Comparison of ENCODE assay signal across 8 mouse cellular contexts in genomic region chr14:33695362-33695982, GRCm38 (mm10).
DNase-seq lines count a peak whose midpoint lies in the region; ATAC-seq and TF ChIP-seq lines count a peak whose summit lies in the region.
"Had no signal": no experiment of that assay in that cellular context is flagged by ENCODE, and none has a peak within 500 bp of the region (broad histone marks: within the 10 kb centered on the region; RNA-seq: fewer than 3 reads in every experiment).

No protein-coding gene starts in this region.

- intact Hi-C loops in left cerebral cortex, adult 2 months (cut with DNase I): loop anchor here (2.0 to 5.0 kb wide), 2 partner anchors 217 to 239 kb away; no protein-coding TSS in a partner anchor

- WGBS in hindbrain, postnatal 0 days: 16% methylated on average over 8 of the region's 8 CpGs
- 26% methylated on average over 8 of the region's 8 CpGs for WGBS in midbrain, embryonic 11.5 days

- no peak overlapping the region for H3K4me3 ChIP-seq in hindbrain, postnatal 0 days (ENCODE audit: low read length)
- no peak overlapping the region for H3K4me3 ChIP-seq in left cerebral cortex, adult 2 months
- no peak overlapping the region for H3K4me3 ChIP-seq in midbrain, embryonic 11.5 days (ENCODE audit: low read depth, low read length)
- H3K4me3 ChIP-seq: liver, embryonic 13.5 days had no signal

- H3K27me3 ChIP-seq in hindbrain, postnatal 0 days (ENCODE audit: insufficient read depth, low read length): no peaks in the 10 kb centered on the region
- H3K27me3 ChIP-seq in midbrain, embryonic 11.5 days (ENCODE audit: control insufficient read depth, insufficient read depth, low read length): no peaks in the 10 kb centered on the region
- no peaks in the 10 kb centered on the region for H3K27me3 ChIP-seq in splenic B cell, adult 2 months (ENCODE audit: control insufficient read depth, insufficient read depth, low read length, poor library complexity, severe bottlenecking)
- H3K27me3 ChIP-seq: liver, embryonic 13.5 days had no signal

- H3K9me3 ChIP-seq in hindbrain, postnatal 0 days (ENCODE audit: low read length): no peaks in the 10 kb centered on the region
- no peaks in the 10 kb centered on the region for H3K9me3 ChIP-seq in midbrain, embryonic 11.5 days (ENCODE audit: control insufficient read depth, low read length)
- H3K9me3 ChIP-seq: liver, embryonic 13.5 days had no signal

- no peak overlapping the region for H3K9ac ChIP-seq in hindbrain, postnatal 0 days (replicated peaks; ENCODE audit: low read length)
- H3K9ac ChIP-seq in midbrain, embryonic 11.5 days (ENCODE audit: low read length): no peak overlapping the region
- H3K9ac ChIP-seq: liver, embryonic 13.5 days had no signal

- no peak overlapping the region for H3K4me2 ChIP-seq in hindbrain, postnatal 0 days (ENCODE audit: low read depth, low read length)
- H3K4me2 ChIP-seq in midbrain, embryonic 11.5 days: no peak overlapping the region
- H3K4me2 ChIP-seq: liver, embryonic 13.5 days had no signal

- no peaks in the 10 kb centered on the region for H3K36me3 ChIP-seq in hindbrain, postnatal 0 days (ENCODE audit: insufficient read depth, low read length)
- no peaks in the 10 kb centered on the region for H3K36me3 ChIP-seq in midbrain, embryonic 11.5 days (ENCODE audit: control insufficient read depth, insufficient read depth, low read length)
- H3K36me3 ChIP-seq in splenic B cell, adult 2 months (ENCODE audit: control insufficient read depth, insufficient read depth, low read length, poor library complexity, severe bottlenecking): no peaks in the 10 kb centered on the region
- H3K36me3 ChIP-seq: liver, embryonic 13.5 days had no signal

- DNase-seq in adrenal gland, adult (ENCODE audit: inconsistent age in 2 of 2, low spot score in 1 of 2): peak; percentile 68 to 90
- DNase-seq in cerebellum, adult 9-10 months: peak; percentile 28
- DNase-seq in frontal cortex, postnatal 25 days (ENCODE audit: low spot score in 2 of 2): peak; percentile 71 to 82
- DNase-seq in hindbrain, postnatal 0 days (ENCODE audit: low spot score): peak; percentile 86
- DNase-seq in left cerebral cortex, adult 2 months (ENCODE audit: extremely low spot score in 1 of 2, low spot score in 2 of 2): peak; percentile 74 to 88
- DNase-seq in midbrain, embryonic 11.5 days (ENCODE audit: low spot score, missing footprints): peak; percentile 98
- DNase-seq in splenic B cell, adult 2 months (ENCODE audit: low read depth, low spot score): peak; percentile 3
- DNase-seq: liver, embryonic 13.5 days had no signal

- TF ChIP-seq CTCF in hindbrain, postnatal 0 days (IDR thresholded peaks at IDR 0.05; ENCODE audit: low read depth): peak; percentile 97
- TF ChIP-seq CTCF in left cerebral cortex, adult 2 months (IDR thresholded peaks at IDR 0.05): peak; percentile 95

- H3K27ac ChIP-seq in hindbrain, postnatal 0 days: no peak overlapping the region
- H3K27ac ChIP-seq in left cerebral cortex, adult 2 months: no peak overlapping the region
- no peak overlapping the region for H3K27ac ChIP-seq in midbrain, embryonic 11.5 days (ENCODE audit: low read depth, low read length)
- H3K27ac ChIP-seq: liver, embryonic 13.5 days had no signal

- ATAC-seq in hindbrain, postnatal 0 days: peak; percentile 39
- ATAC-seq in midbrain, embryonic 11.5 days (ENCODE audit: low FRiP score): no peak

- H3K4me1 ChIP-seq in hindbrain, postnatal 0 days (ENCODE audit: insufficient read depth, low read length): peaks cover 12% of the 10 kb centered on the region; the same call in 1 of the 2 replicates
- H3K4me1 ChIP-seq in midbrain, embryonic 11.5 days (ENCODE audit: control insufficient read depth, insufficient read depth, low read length): no peaks in the 10 kb centered on the region
- H3K4me1 ChIP-seq: liver, embryonic 13.5 days had no signal

Comparison
In these comparisons a context has a peak if more than half of its experiments do, and no peak if none do; other contexts are left out.
1. DNase-seq: peak in every context shown above with its lines; median percentile 98 in midbrain, embryonic 11.5 days; 86 in hindbrain, postnatal 0 days; 81 in left cerebral cortex, adult 2 months; 79 in adrenal gland, adult; 76 in frontal cortex, postnatal 25 days; 28 in cerebellum, adult 9-10 months; 3 in splenic B cell, adult 2 months.